Comparison of ENCODE assay signal across 12 mouse cellular contexts in the genomic region with DNA sequence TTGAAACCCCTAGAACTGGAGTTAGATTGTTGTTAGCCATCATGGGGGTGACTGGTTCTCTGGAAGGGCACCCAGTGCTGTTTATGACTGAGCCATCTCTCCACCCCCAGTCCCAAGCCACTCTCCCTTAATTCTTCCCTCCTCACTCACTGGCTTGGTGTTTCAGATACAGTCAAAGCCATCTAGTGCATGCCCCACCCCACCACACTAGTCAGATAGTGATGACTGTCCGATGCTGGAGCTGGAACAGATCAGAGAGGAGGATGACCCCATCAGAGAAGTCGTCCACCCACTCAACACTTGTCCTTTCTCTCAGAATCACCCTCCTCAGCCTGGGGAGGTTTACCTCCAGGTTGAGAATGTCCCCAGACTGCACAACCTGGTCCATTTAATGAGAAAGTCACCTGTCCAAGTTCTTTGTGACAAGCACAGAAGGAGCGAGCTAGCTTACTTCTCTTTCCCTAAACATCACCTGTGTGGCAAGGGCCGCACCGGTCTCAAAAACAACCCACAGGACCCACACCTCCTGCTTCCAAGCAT. TPM values are rescaled to one million over a fixed set of nuclear protein-coding genes. Genes with fewer than 3 reads are reported as not detected.
DNase-seq lines count a peak whose midpoint lies in the region; ATAC-seq and TF ChIP-seq lines count a peak whose summit lies in the region.
"Had no signal": no experiment of that assay in that cellular context is flagged by ENCODE, and none has a peak within 500 bp of the region (broad histone marks: within the 10 kb centered on the region; RNA-seq: fewer than 3 reads in every experiment).

No protein-coding gene starts in this region.

- H3K36me3 ChIP-seq in heart, embryonic 11.5 days (ENCODE audit: control insufficient read depth, insufficient read depth, low read length) = 0 out of 2 replicates have a peak, but pooled peaks cover 2% of the 10 kb centered on the region
- peaks cover 11% of the 10 kb centered on the region; the same call in 1 of the 2 replicates for H3K36me3 ChIP-seq in lung, embryonic 14.5 days (ENCODE audit: insufficient read depth)
- H3K36me3 ChIP-seq in embryonic facial prominence, embryonic 14.5 days (ENCODE audit: control insufficient read depth, insufficient read depth, low read length) = no peaks in the 10 kb centered on the region
- H3K36me3 ChIP-seq in liver, postnatal 0 days (replicated peaks; ENCODE audit: insufficient read depth, low read length) = no peaks in the 10 kb centered on the region
- H3K36me3 ChIP-seq: neural tube, embryonic 12.5 days had no signal

- no peak for TF ChIP-seq EP300 in liver, postnatal 0 days (IDR thresholded peaks at IDR 0.05; ENCODE audit: low read depth)

- H3K9me3 ChIP-seq in heart, embryonic 11.5 days (replicated peaks; ENCODE audit: control insufficient read depth, low read length) = no peaks in the 10 kb centered on the region
- no peaks in the 10 kb centered on the region for H3K9me3 ChIP-seq in lung, embryonic 14.5 days (ENCODE audit: low read depth, low read length)
- no peaks in the 10 kb centered on the region for H3K9me3 ChIP-seq in embryonic facial prominence, embryonic 14.5 days (ENCODE audit: control insufficient read depth, low read length)
- H3K9me3 ChIP-seq in liver, postnatal 0 days (ENCODE audit: low read length) = no peaks in the 10 kb centered on the region
- H3K9me3 ChIP-seq: neural tube, embryonic 12.5 days had no signal

- peak overlapping the region; percentile 94 for H3K9ac ChIP-seq in heart, embryonic 11.5 days (ENCODE audit: low read depth, low read length)
- peak overlapping the region; percentile 70 for H3K9ac ChIP-seq in lung, embryonic 14.5 days
- peak overlapping the region; percentile 83; the same call in 1 of the 2 replicates for H3K9ac ChIP-seq in embryonic facial prominence, embryonic 14.5 days (ENCODE audit: low read depth, low read length)
- H3K9ac ChIP-seq in liver, postnatal 0 days (replicated peaks) = no peak overlapping the region; the same call in 1 of the 2 replicates
- H3K9ac ChIP-seq: neural tube, embryonic 12.5 days had no signal

- H3K27ac ChIP-seq in heart, embryonic 11.5 days (ENCODE audit: low read depth, low read length) = peak overlapping the region; percentile 88
- H3K27ac ChIP-seq in lung, embryonic 14.5 days (ENCODE audit: low read depth) = peak overlapping the region; percentile 36; the same call in 1 of the 2 replicates
- no peak overlapping the region for H3K27ac ChIP-seq in embryonic facial prominence, embryonic 14.5 days (replicated peaks; ENCODE audit: low read depth, low read length)
- H3K27ac ChIP-seq in liver, postnatal 0 days (ENCODE audit: low read depth) = no peak overlapping the region
- H3K27ac ChIP-seq: neural tube, embryonic 12.5 days had no signal

- H3K4me1 ChIP-seq in heart, embryonic 11.5 days (ENCODE audit: control insufficient read depth, insufficient read depth, low read length) = peaks cover 56% of the 10 kb centered on the region
- H3K4me1 ChIP-seq in lung, embryonic 14.5 days (ENCODE audit: insufficient read depth) = no peaks in the 10 kb centered on the region
- H3K4me1 ChIP-seq in embryonic facial prominence, embryonic 14.5 days (ENCODE audit: control insufficient read depth, insufficient read depth, low read length) = peaks cover 15% of the 10 kb centered on the region; the same call in 1 of the 2 replicates
- H3K4me1 ChIP-seq in liver, postnatal 0 days (ENCODE audit: insufficient read depth) = peaks cover 8% of the 10 kb centered on the region

- peak overlapping the region; percentile 73 for H3K4me2 ChIP-seq in heart, embryonic 11.5 days
- peak overlapping the region; percentile 79 for H3K4me2 ChIP-seq in lung, embryonic 14.5 days
- peak overlapping the region; percentile 83 for H3K4me2 ChIP-seq in embryonic facial prominence, embryonic 14.5 days (ENCODE audit: low read depth, low read length)
- H3K4me2 ChIP-seq in liver, postnatal 0 days (ENCODE audit: low read depth, low read length) = peak overlapping the region; percentile 90
- H3K4me2 ChIP-seq: neural tube, embryonic 12.5 days had no signal

- 61% methylated on average over 5 of the region's 5 CpGs for WGBS in heart, embryonic 11.5 days (ENCODE audit: insufficient replicate concordance)
- whole genome bisulfite sequencing in lung, embryonic 14.5 days = 76% methylated on average over 5 of the region's 5 CpGs
- WGBS in embryonic facial prominence, embryonic 14.5 days = 87% methylated on average over 5 of the region's 5 CpGs
- 78% methylated on average over 5 of the region's 5 CpGs for WGBS in liver, postnatal 0 days (ENCODE audit: insufficient replicate concordance)

- H3K27me3 ChIP-seq in heart, embryonic 11.5 days (ENCODE audit: control insufficient read depth, insufficient read depth, low read length) = no peaks in the 10 kb centered on the region
- H3K27me3 ChIP-seq in lung, embryonic 14.5 days (ENCODE audit: insufficient read depth, low read length) = 0 out of 2 replicates have a peak, but pooled peaks cover 10% of the 10 kb centered on the region
- H3K27me3 ChIP-seq in embryonic facial prominence, embryonic 14.5 days (replicated peaks; ENCODE audit: control insufficient read depth, insufficient read depth, low read length) = peaks cover 16% of the 10 kb centered on the region
- H3K27me3 ChIP-seq in liver, postnatal 0 days (ENCODE audit: insufficient read depth, low read length) = peaks cover 30% of the 10 kb centered on the region

- DNase-seq in heart, adult 9 months (ENCODE audit: low spot score in 2 of 2) = no peak
- no peak for DNase-seq in lung, embryonic 14.5 days
- DNase-seq in lung, postnatal 36 days = no peak
- DNase-seq in embryonic facial prominence, embryonic 14.5 days (ENCODE audit: low spot score) = no peak
- DNase-seq in liver, postnatal 0 days = no peak
- no peak for DNase-seq in ovary, postnatal 14 days (ENCODE audit: low spot score)
- no peak for DNase-seq in adrenal gland, postnatal 10 days
- DNase-seq: right cerebral cortex, postnatal 4 days; thymus, postnatal 14 days had no signal

- ATAC-seq in heart, embryonic 11.5 days (replicated peaks; ENCODE audit: insufficient number of reproducible peaks, low FRiP score, low TSS enrichment) = no peak
- ATAC-seq in lung, embryonic 14.5 days (ENCODE audit: insufficient read depth) = no peak
- ATAC-seq in embryonic facial prominence, embryonic 14.5 days (ENCODE audit: low read depth) = no peak
- no peak for ATAC-seq in liver, postnatal 0 days
- ATAC-seq: CD4-positive, CD25-positive, alpha-beta regulatory T cell, adult 4 months had no signal

- peak overlapping the region; percentile 85 for H3K4me3 ChIP-seq in heart, embryonic 11.5 days (ENCODE audit: low read depth, low read length)
- peak overlapping the region; percentile 76 for H3K4me3 ChIP-seq in lung, embryonic 14.5 days (ENCODE audit: low read depth, low read length)
- H3K4me3 ChIP-seq in embryonic facial prominence, embryonic 14.5 days (ENCODE audit: low read depth, low read length) = peak overlapping the region; percentile 61
- no peak overlapping the region for H3K4me3 ChIP-seq in liver, postnatal 0 days (ENCODE audit: low read depth, low read length)

- no peak for TF ChIP-seq CTCF in lung, embryonic 14.5 days (IDR thresholded peaks at IDR 0.05; ENCODE audit: low read depth)
- TF ChIP-seq CTCF in liver, postnatal 0 days (IDR thresholded peaks at IDR 0.05; ENCODE audit: low read depth) = no peak

RNA-seq across cellular contexts. Expression of a gene that starts 2.7 kb away (rescaled TPM):
- polyA plus RNA-seq in heart, embryonic 11.5 days (2014; fragmentation: Nextera tagmentation; extraction: Ambion mirVana) = 113 and 175 TPM in 2 replicates
- polyA plus RNA-seq in lung, embryonic 14.5 days (2014; fragmentation: Nextera tagmentation; extraction: Ambion mirVana) = 137 and 143 TPM in 2 replicates
- 145 and 160 TPM in 2 replicates for polyA plus RNA-seq in embryonic facial prominence, embryonic 14.5 days (2014; fragmentation: Nextera tagmentation; extraction: Ambion mirVana)
- 27.5 and 28.5 TPM in 2 replicates for polyA plus RNA-seq in liver, postnatal 0 days (2015; fragmentation: Nextera tagmentation; extraction: Ambion mirVana)
- total RNA-seq in adrenal gland, postnatal 10 days (2021) = 100 to 1,000 TPM; 327 to 368 TPM

RNA-seq across cellular contexts. Expression of a gene that starts 28.6 kb away (rescaled TPM):
- 45.0 and 49.0 TPM in 2 replicates for polyA plus RNA-seq in heart, embryonic 11.5 days (2014; fragmentation: Nextera tagmentation; extraction: Ambion mirVana)
- polyA plus RNA-seq in lung, embryonic 14.5 days (2014; fragmentation: Nextera tagmentation; extraction: Ambion mirVana) = 33.8 and 36.5 TPM in 2 replicates
- polyA plus RNA-seq in embryonic facial prominence, embryonic 14.5 days (2014; fragmentation: Nextera tagmentation; extraction: Ambion mirVana) = 71.4 and 82.9 TPM in 2 replicates
- 44.9 and 53.7 TPM in 2 replicates for polyA plus RNA-seq in liver, postnatal 0 days (2015; fragmentation: Nextera tagmentation; extraction: Ambion mirVana)
- 10 to 100 TPM; 68.2 to 75.6 TPM for total RNA-seq in adrenal gland, postnatal 10 days (2021)

RNA-seq across cellular contexts. Expression of a gene that starts 41.3 kb away (rescaled TPM):
- 57.1 and 62.2 TPM in 2 replicates for polyA plus RNA-seq in heart, embryonic 11.5 days (2014; fragmentation: Nextera tagmentation; extraction: Ambion mirVana)
- 32.8 and 38.0 TPM in 2 replicates for polyA plus RNA-seq in lung, embryonic 14.5 days (2014; fragmentation: Nextera tagmentation; extraction: Ambion mirVana)
- polyA plus RNA-seq in embryonic facial prominence, embryonic 14.5 days (2014; fragmentation: Nextera tagmentation; extraction: Ambion mirVana) = 35.0 and 37.9 TPM in 2 replicates
- 25.0 and 29.4 TPM in 2 replicates for polyA plus RNA-seq in liver, postnatal 0 days (2015; fragmentation: Nextera tagmentation; extraction: Ambion mirVana)
- 10 to 100 TPM; 93.4 to 95.8 TPM for total RNA-seq in adrenal gland, postnatal 10 days (2021)

Comparison
In these comparisons a context has a peak if more than half of its experiments do, and no peak if none do; other contexts are left out.
1. H3K27ac ChIP-seq: peak in heart, embryonic 11.5 days (single experiment) and lung, embryonic 14.5 days (single experiment); none in embryonic facial prominence, embryonic 14.5 days (single experiment) and liver, postnatal 0 days (single experiment).
2. Peak in every context shown above with its lines, with median percentiles within 50 percentile points of each other: H3K4me2 ChIP-seq.